Mouse (Mus musculus) thymus, adult 2 months (tissue): Measurements from ENCODE around the gene Hoxc10.

Experiments used
- CTCF ChIP-seq: fragments of 200-500 bp; IDR thresholded peaks from 2 replicates; pipeline ENCODE4 v1.5.1; 2012; ENCODE audit warnings: mild to moderate bottlenecking, control low read depth, low read length, moderate library complexity, borderline replicate concordance; ENCODE audit not compliant: control insufficient read depth, poor library complexity, insufficient read depth; ENCODE audit errors: extremely low read depth
- POLR2A ChIP-seq: fragments of 200-500 bp; IDR thresholded peaks from 2 replicates; pipeline ENCODE4 v1.6.1; 2012; ENCODE audit warnings: mild to moderate bottlenecking, low read length, control low read depth, moderate library complexity; ENCODE audit not compliant: control insufficient read depth, poor library complexity, insufficient read depth; ENCODE audit errors: extremely low read depth

DNA sequence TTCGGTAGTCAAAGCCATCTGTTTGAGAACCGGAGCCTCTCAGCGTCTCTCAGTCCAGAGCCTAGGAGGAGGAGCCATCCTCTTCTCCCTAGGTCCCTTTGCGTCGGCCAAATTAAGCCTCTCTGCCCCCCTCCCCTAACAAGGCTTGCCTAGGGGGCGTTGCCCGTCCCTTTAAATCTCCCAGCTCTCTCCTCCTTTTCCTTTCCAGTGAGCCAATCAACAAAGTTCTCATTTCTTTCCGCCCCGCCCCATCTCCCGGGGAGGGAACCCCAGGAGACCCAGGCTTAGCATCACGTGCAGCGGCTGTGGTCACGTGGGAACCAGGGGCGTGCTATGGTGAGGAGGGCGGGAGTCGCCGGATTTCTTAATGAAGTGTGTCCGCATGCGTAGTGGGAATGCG, 46.0 kb upstream of the Hoxc10 start:
- TF ChIP-seq CTCF (no peak), POLR2A (no peak)
